Mouse (Mus musculus): Measurements from ENCODE around the gene Fam160a1.

GRCm38 (mm10) chr3:85777841-85778240 lies 39.2 kb downstream of the Fam160a1 start:
- no peak for TF ChIP-seq CTCF (IDR thresholded peaks at IDR 0.05; ENCODE audit: borderline replicate concordance, insufficient read depth, low read depth, low read length)
- no peak for TF ChIP-seq POLR2A (IDR thresholded peaks at IDR 0.05; ENCODE audit: borderline replicate concordance, insufficient read depth, low read length)

Measured in cerebellum, adult 2 months (tissue).